Mouse (Mus musculus) spleen, adult 2 months (tissue): ENCODE measurements around the gene Cenpx.

Source experiments
- CTCF ChIP-seq: fragments of 200-500 bp; IDR thresholded peaks from 2 replicates; pipeline ENCODE4 v1.5.1; 2011; ENCODE audit warnings: mild to moderate bottlenecking, inconsistent platforms; ENCODE audit not compliant: insufficient read depth, insufficient read length, insufficient replicate concordance; ENCODE audit errors: extremely low read depth
- POLR2A ChIP-seq: fragments of 200-500 bp; IDR thresholded peaks from 2 replicates; pipeline ENCODE4 v1.6.1; 2011; ENCODE audit warnings: low read depth, low read length, inconsistent platforms

GRCm38 (mm10) chr11:120679909-120680308 lies 33.6 kb downstream of the Cenpx start:
- TF ChIP-seq CTCF (peak; percentile 22; the same call in 1 of the 2 replicates), POLR2A (no peak)
